Mouse (Mus musculus) heart, postnatal 0 days (tissue): ENCODE measurements around the gene Dock8. TPM values are rescaled to one million over a fixed set of nuclear protein-coding genes. Genes with fewer than 3 reads are reported as not detected.

ENCODE experiments used
- ATAC-seq: fragments of 200-750 bp; cut with Nextera tagmentation; 2 replicates; pipeline ENCODE4 v1.8.0; 2017; ENCODE audit warnings: low read depth, moderate number of reproducible peaks, moderate library complexity; ENCODE audit not compliant: insufficient read depth
- DNase-seq: peaks from one replicate; pipeline ENCODE4 v3.0.0-alpha.2; 2016; ENCODE audit warnings: low spot score
- H3K27ac ChIP-seq: fragments of 300-500 bp; sonication (generic); 2 replicates; pipeline ENCODE4 v1.5.1; 2014; ENCODE audit warnings: low read depth, mild to moderate bottlenecking
- H3K27me3 ChIP-seq: fragments of 300-500 bp; sonication (generic); 2 replicates; pipeline ENCODE4 v1.6.1; 2014; ENCODE audit warnings: low read length, mixed read lengths; ENCODE audit not compliant: control insufficient read depth, insufficient read depth
- H3K36me3 ChIP-seq: fragments of 300-500 bp; sonication (generic); replicated peaks from 2 replicates; pipeline ENCODE4 v1.6.1; 2014; ENCODE audit warnings: low read length, mixed read lengths; ENCODE audit not compliant: control insufficient read depth, insufficient read depth
- H3K4me1 ChIP-seq: fragments of 300-500 bp; sonication (generic); 2 replicates; pipeline ENCODE4 v1.6.1; 2014; ENCODE audit warnings: antibody characterized with exemption; ENCODE audit not compliant: control insufficient read depth, insufficient read depth
- H3K4me2 ChIP-seq: fragments of 300-500 bp; sonication (generic); 2 replicates; pipeline ENCODE4 v1.6.1; 2014; ENCODE audit warnings: low read depth, mild to moderate bottlenecking, low read length, moderate library complexity
- H3K4me3 ChIP-seq: fragments of 300-500 bp; sonication (generic); 2 replicates; pipeline ENCODE4 v1.5.1; 2014; ENCODE audit warnings: low read depth, low read length
- H3K9ac ChIP-seq: fragments of 300-500 bp; sonication (generic); replicated peaks from 2 replicates; pipeline ENCODE4 v1.6.1; 2014; ENCODE audit warnings: low read depth, low read length, mixed read lengths
- H3K9me3 ChIP-seq: fragments of 300-500 bp; sonication (generic); replicated peaks from 2 replicates; pipeline ENCODE4 v1.6.1; 2016; ENCODE audit warnings: low read length; ENCODE audit not compliant: control insufficient read depth
- CTCF ChIP-seq: IDR thresholded peaks from 2 replicates; pipeline ENCODE4 v1.5.1; 2016; ENCODE audit warnings: antibody characterized with exemption, control low read depth, low read depth
- EP300 ChIP-seq: IDR thresholded peaks from 2 replicates; pipeline ENCODE4 v1.6.1; 2016; ENCODE audit warnings: antibody characterized with exemption, low read depth
- WGBS: fragments of 180-500 bp; shearing (Covaris S2); extraction: QIAGEN DNeasy Blood & Tissue Kit; methylation state at CpG from one replicate; pipeline ENCODE4 v1.1.7; 2014; 5-methylcytosine and 5-hydroxymethylcytosine counted together
- polyA plus RNA-seq: library from polyadenylated mRNA; unstranded; fragments of >200 nt; fragmentation: Nextera tagmentation; extraction: Ambion mirVana; gene quantifications from 2 replicates; pipeline ENCODE4 v1.2.1, GENCODE M21; 2015
- total RNA-seq: library from RNA; depleted of rRNA; stranded (reverse); fragments of >200 nt; gene quantifications from 2 replicates; pipeline ENCODE4 v1.2.3, GENCODE M21; 2014; ENCODE audit warnings: low replicate concordance

Dock8 gene
- total and polyA plus RNA-seq, 2 experiments from 2014 or later, result 2.4 to 6.0 TPM

- Histone ChIP-seq H3K27ac (no peak overlapping the region), H3K9ac (no peak overlapping the region), H3K4me3 (no peak overlapping the region), H3K27me3 (no peaks in the 10 kb centered on the region), H3K9me3 (no peaks in the 10 kb centered on the region), H3K4me2 (no peak overlapping the region), H3K4me1 (no peaks in the 10 kb centered on the region), H3K36me3 (0 out of 2 replicates have a peak, but pooled peaks cover 5% of the 10 kb centered on the region)
- TF ChIP-seq CTCF (no peak), EP300 (no peak)
- 62% methylated on average over 9 of the region's 9 CpGs for WGBS
- ATAC-seq (no peak), DNase-seq (no peak)
Measured at GRCm38 (mm10) chr19:25166412-25166811, 167.1 kb downstream of the Dock8 start.

GRCm38 (mm10) chr19:25171395-25171794 lies 172.1 kb downstream of the Dock8 start:
- WGBS, result 72% methylated on average over 10 of the region's 10 CpGs
- H3K9ac ChIP-seq, result no peak overlapping the region
- H3K4me1 ChIP-seq, result no peaks in the 10 kb centered on the region
- TF ChIP-seq CTCF (no peak), EP300 (no peak)
- ATAC-seq (no peak), DNase-seq (no peak)
- H3K4me3 ChIP-seq, result no peak overlapping the region
- H3K9me3 ChIP-seq, result no peaks in the 10 kb centered on the region
- H3K4me2 ChIP-seq, result no peak overlapping the region
- no peaks in the 10 kb centered on the region for H3K27me3 ChIP-seq
- no peaks in the 10 kb centered on the region for H3K36me3 ChIP-seq
- H3K27ac ChIP-seq, result no peak overlapping the region

GRCm38 (mm10) chr19:25176746-25177145 lies 177.4 kb downstream of the Dock8 start:
- 95% methylated on average over 11 of the region's 11 CpGs for WGBS
- no peak for DNase-seq

GRCm38 (mm10) chr19:25180024-25180423 lies 180.7 kb downstream of the Dock8 start:
- 27% methylated on average over 6 of the region's 6 CpGs for WGBS
- no peaks in the 10 kb centered on the region for H3K27me3 ChIP-seq
- peaks cover 3% of the 10 kb centered on the region; the same call in 1 of the 2 replicates for H3K4me1 ChIP-seq
- H3K4me2 ChIP-seq, result no peak overlapping the region
- ATAC-seq, result peak; percentile 69
- H3K9ac ChIP-seq, result no peak overlapping the region
- no peak overlapping the region for H3K4me3 ChIP-seq
- peak overlapping the region; percentile 21; the same call in 1 of the 2 replicates for H3K27ac ChIP-seq
- DNase-seq, result peak; percentile 65
- H3K36me3 ChIP-seq, result no peaks in the 10 kb centered on the region
- no peaks in the 10 kb centered on the region for H3K9me3 ChIP-seq
- TF ChIP-seq EP300 (no peak), CTCF (no peak)

More at GRCm38 (mm10) chr19:25176746-25177145, 177.4 kb downstream of the Dock8 start:
- Histone ChIP-seq H3K4me1 (peaks cover 3% of the 10 kb centered on the region; the same call in 1 of the 2 replicates), H3K36me3 (no peaks in the 10 kb centered on the region), H3K4me2 (no peak overlapping the region), H3K9ac (no peak overlapping the region), H3K9me3 (no peaks in the 10 kb centered on the region), H3K4me3 (no peak overlapping the region), H3K27me3 (no peaks in the 10 kb centered on the region), H3K27ac (no peak overlapping the region)
- no peak for TF ChIP-seq CTCF
- ATAC-seq, result no peak

GRCm38 (mm10) chr19:25180547-25180946 lies 181.2 kb downstream of the Dock8 start:
- Histone ChIP-seq H3K27me3 (no peaks in the 10 kb centered on the region), H3K36me3 (no peaks in the 10 kb centered on the region), H3K4me2 (no peak overlapping the region), H3K4me3 (no peak overlapping the region), H3K9ac (no peak overlapping the region), H3K9me3 (no peaks in the 10 kb centered on the region), H3K4me1 (peaks cover 3% of the 10 kb centered on the region; the same call in 1 of the 2 replicates), H3K27ac (peak overlapping the region; percentile 21)
- DNase-seq, result no peak
- TF ChIP-seq CTCF (no peak), EP300 (no peak)
- peak; percentile 31 for ATAC-seq
- 53% methylated on average over 6 of the region's 6 CpGs for WGBS

- no peaks in the 10 kb centered on the region; the same call in 1 of the 2 replicates for H3K36me3 ChIP-seq
- 80% methylated on average over 7 of the region's 7 CpGs for WGBS
- H3K4me2 ChIP-seq, result no peak overlapping the region
- H3K9ac ChIP-seq, result no peak overlapping the region
- peak overlapping the region; percentile 34; the same call in 1 of the 2 replicates for H3K27ac ChIP-seq
- ATAC-seq (no peak), DNase-seq (no peak)
- H3K4me1 ChIP-seq, result peaks cover 19% of the 10 kb centered on the region
- H3K4me3 ChIP-seq, result no peak overlapping the region
- TF ChIP-seq EP300, result no peak
- no peak for TF ChIP-seq CTCF
- H3K9me3 ChIP-seq, result no peaks in the 10 kb centered on the region
- H3K27me3 ChIP-seq, result no peaks in the 10 kb centered on the region
Measured at GRCm38 (mm10) chr19:25184076-25184475, 184.7 kb downstream of the Dock8 start.
